Mouse (Mus musculus): ENCODE data around the gene 1700020A23Rik.
A peak's percentile ranks its signal among the peaks of the same experiment; 100 is the strongest.
"Not testable (repeated sequence)": the region's sequence is repeated elsewhere in the genome, so short reads cannot be mapped to it uniquely, and the experiment has no call there.

Gene 1700020A23Rik

DNA sequence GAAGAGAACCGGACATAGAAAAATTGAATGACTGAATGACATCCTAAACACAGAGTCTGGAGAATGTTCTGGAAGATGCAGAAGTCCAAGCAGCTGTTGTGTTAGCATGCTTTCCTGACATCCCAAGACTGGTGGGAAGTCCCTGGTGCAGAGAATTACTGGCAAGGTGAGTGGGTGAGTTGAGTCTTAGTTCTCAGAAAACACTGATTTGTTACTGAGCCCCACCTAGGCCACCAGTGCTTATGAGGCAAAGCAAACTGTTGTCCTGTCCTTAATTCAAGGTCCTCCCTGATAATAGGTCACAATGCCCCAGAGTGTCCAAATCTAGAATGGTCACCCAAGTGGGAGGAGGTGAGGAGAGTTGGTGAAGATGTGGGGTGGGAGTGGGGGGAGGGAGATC is at the start of gene 1700020A23Rik, which contains the start of gene Gm28372:
Gene 1700020A23Rik (plus strand): TSS at position 321 of the 400 bp plus-strand sequence.
Gene Gm28372 (plus strand): TSS at position 301 of the 400 bp plus-strand sequence.
- no peak for DNase-seq (ENCODE audit: low spot score in 2 of 2)

GRCm38 (mm10) chr2:130357551-130357950 is 47.5 kb upstream of the 1700020A23Rik start:
- no peak for DNase-seq (ENCODE audit: low spot score in 2 of 2)

DNA sequence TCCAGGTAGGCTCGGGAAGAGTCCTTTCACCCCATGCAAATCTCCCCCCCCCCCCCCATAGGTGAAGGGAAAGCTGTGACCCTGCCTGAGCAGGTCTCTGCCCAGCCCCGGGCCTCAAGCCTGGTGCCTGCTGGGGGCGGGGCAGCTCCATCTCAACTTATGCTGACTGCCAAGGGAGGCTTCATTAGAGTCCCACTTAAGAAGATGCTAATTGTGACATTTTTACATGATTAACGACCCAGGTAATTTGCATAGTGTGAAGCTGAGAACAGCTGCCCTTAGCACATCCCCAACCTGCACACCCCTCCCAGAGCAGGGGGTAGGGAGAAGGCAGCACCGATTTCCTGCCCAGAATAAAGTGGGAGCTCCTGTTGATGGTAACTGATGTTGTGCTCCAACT is 46.2 kb upstream of the 1700020A23Rik start:
- DNase-seq (ENCODE audit: low spot score in 2 of 2): no peak

DNA sequence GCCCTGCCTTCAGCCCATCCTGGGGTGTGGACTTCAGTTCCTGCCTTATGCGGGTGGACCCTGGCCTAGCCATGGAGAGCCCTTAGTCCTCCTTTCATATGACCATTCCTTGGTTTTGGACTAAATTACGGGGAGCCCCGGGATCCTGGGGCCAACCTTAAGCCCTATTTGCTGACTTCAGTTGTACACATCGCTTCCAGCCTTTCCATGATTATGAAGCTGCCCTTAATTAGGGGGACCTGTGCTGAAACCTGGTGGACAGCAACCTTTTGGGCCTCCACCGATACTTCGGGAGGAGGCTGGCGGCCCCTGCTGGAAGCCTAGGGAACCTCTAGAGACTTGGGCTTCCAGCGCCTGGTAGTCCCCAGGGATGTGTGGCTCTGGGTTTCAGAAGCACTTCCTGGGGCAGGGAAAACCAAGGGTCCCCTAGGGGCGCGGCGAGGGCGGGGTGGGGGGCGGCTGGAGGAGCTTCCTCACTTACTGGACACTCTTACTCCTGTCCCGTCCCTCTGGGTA is 42.5 kb upstream of the 1700020A23Rik start:
- peak; percentile 10 to 47 for DNase-seq (ENCODE audit: low spot score in 2 of 2)

DNA sequence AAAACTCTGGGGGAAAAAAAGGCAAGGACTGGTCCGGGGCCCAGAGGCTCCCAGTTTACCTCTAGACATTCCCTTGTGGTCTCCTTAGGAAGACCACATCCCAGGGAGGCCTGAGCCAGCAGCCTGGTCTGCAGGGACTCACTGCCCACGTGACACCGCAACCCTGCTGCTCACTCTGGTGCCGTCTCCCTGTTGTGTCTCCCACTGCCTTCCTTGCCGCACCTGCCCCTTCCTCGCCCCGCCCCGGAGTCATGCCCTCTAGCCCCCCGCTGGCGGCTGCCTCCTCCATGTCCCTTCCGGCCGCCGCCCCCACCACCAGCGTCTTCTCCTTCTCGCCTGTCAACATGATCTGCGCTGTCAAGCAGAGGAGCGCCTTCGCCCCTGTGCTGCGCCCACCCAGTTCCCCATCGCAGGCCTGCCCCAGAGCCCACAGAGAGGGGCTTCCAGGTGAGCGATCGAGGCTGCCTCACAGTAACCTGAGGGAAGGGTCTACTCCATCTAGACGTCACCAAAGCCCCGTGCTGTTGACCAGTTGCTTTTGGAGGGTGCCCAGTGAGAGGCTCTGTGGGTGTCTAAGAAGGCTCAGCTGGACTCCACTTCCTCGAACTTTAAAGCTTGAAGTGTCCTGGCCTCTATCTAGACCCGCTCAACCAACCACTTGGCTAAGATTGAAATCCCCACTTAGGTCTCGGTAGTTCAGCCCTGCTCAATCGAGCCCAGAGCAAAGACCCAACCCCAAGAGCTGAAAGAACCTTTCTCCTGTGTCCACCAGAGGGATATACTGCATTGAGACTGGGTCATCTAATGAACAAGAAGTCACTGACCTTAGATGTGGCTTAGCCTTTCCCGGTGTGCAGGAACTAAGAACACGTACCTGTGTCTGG is 39.6 kb upstream of the 1700020A23Rik start:
- DNase-seq (ENCODE audit: low spot score in 2 of 2): no peak

- DNase-seq (ENCODE audit: low spot score in 2 of 2): no peak
These were observed 37.7 kb upstream of the 1700020A23Rik start for GRCm38 (mm10) chr2:130367386-130367785.

DNA sequence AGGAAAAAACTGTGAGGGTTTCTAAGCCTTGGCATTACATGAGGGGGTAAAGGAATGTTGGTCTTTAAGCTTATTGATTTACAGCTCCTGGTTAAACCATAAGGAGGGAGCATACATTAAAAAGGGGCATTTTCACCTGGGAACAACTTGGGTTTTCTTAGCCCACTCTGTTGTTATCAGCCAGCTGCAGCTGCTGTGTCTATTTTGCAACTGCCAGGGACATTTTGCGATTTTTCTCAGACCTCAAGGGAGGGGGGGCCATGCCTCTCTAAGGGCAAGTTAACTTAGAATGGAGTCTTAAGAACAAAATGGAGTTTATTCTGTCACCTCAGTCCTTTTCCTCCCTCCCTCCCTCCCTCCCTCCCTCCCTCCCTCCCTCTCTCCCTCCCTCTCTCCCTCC is 32.0 kb upstream of the 1700020A23Rik start:
- DNase-seq (ENCODE audit: low spot score in 2 of 2): not testable (repeated sequence)

DNA sequence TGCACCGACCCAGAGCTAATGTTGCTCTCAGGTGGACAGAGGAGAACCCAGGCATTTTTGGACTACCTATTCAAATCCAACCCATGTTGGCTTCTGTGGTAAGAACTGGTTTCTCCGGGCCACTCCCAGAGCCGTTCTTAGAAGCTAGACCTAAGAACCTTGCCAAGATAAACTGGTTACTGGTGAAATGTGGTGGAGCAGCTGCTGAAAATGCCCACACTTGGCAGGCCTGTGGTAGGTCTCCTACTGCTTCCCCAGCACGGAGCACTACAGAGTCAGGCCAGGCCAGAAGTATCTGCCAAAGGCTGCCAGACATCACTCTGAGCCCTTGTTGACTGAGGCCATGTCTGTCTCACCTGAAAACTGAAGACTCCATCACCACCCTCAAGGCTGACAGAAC is 30.1 kb upstream of the 1700020A23Rik start:
- DNase-seq (ENCODE audit: low spot score in 2 of 2): no peak

- no peak for DNase-seq (ENCODE audit: low spot score in 2 of 2)
These were observed 21.9 kb upstream of the 1700020A23Rik start for GRCm38 (mm10) chr2:130383205-130383604.

GRCm38 (mm10) chr2:130383895-130384294 is 21.2 kb upstream of the 1700020A23Rik start:
- DNase-seq (ENCODE audit: low spot score in 2 of 2): no peak

DNA sequence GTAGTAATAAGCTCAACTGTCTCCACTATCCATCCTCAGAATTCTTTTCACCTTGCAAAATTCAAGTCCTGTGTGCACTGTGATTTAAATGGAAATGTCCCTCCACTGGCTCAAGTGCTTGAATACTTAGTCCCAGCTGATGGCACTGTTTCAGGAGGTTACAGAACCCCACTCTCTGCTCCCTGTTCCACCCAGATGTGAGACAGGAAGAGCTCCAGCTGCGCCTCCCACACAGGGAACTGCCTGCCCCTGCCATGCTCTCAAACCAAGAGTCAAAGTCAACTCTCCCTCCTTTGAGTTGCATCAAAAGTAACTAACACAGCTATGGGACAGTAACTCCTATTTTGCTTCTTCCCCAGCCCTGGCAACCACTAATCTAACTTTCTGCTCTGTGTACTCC is 18.8 kb upstream of the 1700020A23Rik start:
- no peak for DNase-seq (ENCODE audit: low spot score in 2 of 2)

- no peak for DNase-seq (ENCODE audit: low spot score in 2 of 2)
These were observed 16.3 kb upstream of the 1700020A23Rik start for GRCm38 (mm10) chr2:130388796-130389195.

- DNase-seq (ENCODE audit: low spot score in 2 of 2): no peak
These were observed 13.9 kb upstream of the 1700020A23Rik start for GRCm38 (mm10) chr2:130390993-130391625.

DNA sequence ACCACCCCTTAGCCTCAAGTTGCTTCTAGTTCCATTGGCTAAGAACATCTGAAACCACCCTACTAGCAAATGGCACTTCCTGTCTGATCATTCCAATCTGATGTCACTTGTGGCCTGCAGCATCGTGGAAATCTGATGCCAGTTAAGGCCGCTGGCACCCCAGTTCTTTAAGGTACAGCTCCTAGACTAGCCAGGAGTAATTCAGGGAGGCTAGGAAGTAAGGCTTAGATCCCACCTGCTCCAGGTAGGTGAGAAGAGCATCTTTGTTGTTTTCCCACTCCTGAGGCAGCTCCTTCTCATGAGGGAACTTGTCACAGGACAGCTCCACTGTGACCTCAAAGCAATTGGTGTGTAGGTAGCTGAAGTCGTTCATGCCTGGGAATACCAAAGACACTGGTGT is 12.2 kb upstream of the 1700020A23Rik start:
- DNase-seq (ENCODE audit: low spot score in 2 of 2): no peak

DNA sequence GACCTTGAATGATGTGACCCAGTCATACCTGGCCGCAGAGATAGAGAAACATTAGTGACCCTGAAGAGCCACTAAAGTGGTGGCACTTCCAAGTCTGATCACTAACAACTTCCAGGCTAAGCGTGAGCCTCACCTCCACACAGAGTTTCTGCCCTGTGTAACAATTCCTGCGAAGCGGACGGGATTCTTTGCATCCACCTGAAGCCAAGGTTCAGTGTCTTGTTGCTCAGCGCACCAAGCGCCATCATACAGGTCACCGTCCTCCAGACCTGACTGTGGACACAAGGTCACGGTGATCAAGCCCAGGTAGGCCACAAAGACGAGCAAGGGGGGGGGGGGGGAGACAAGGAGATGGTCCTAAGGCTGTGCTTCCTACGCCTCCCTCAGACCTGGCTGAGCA is 9.4 kb upstream of the 1700020A23Rik start:
- DNase-seq (ENCODE audit: low spot score in 2 of 2): no peak

DNA sequence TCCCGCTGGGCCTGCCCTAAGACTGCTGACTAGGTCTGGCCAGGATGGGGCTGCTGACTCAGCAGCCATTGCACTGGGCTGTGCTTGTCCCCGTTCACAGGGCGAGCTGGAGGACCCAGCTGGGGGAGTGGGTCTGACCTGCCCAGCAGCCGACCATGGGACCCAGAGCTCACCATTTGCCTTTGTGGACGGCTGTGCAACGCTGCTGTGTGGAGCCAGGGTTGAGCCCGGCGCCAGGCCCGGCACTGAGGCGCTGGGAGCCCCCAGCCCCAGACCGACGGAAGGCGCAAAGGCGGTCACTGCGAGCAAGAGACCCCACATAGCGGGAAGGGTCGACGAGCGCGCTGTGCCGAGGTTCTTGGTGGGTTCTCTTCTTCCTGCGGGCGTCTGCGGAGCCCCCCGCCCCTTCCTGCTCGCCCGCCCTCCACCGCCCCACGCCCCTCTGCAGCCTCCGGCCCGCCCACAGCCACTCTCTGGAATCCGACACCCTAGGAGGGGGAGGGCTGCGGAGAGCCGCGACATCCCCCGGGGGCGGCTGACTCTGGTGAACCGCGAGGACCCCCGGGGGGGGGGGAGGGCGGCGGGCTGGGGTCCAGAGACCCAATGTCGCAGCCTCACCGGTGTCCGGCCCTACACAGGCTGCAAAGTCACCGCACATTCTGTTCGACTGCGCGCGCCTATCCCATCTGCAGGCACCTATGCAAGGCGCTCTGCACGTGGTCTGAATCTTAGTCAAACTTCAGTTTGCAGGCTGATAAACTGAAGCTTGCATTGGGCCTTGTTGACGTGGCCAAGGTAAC is 7.7 kb upstream of the 1700020A23Rik start, which contains the start of gene Cpxm1:
Gene Cpxm1 (minus strand): TSS at position 389 of the 800 bp plus-strand sequence.
- DNase-seq (ENCODE audit: low spot score in 2 of 2): no peak

- peak in 1 of 2 experiments; percentile 47 for DNase-seq (ENCODE audit: low spot score in 2 of 2)
These were observed 7.0 kb upstream of the 1700020A23Rik start for GRCm38 (mm10) chr2:130398091-130398490.

DNA sequence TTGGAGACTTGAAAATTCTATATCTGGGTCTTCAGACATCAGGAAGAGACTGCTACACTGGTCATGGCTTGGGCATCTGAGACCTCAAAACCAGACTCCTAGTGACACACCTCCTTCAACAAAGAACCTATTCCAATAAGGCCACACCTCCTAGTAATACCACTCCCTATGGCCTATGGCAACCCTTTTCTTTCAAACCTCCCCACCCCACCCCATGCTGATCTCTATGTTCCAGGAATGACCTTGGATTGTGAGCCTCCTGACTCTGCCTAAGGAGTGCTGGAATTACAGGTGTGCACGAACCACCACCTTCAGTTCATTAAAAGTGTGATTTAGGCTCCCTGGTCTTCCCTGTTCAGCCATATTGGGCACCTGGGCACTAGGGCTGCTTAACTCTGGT is 5.0 kb upstream of the 1700020A23Rik start:
- DNase-seq (ENCODE audit: low spot score in 2 of 2): no peak

GRCm38 (mm10) chr2:130401891-130402290 is 3.2 kb upstream of the 1700020A23Rik start:
- no peak for DNase-seq (ENCODE audit: low spot score in 2 of 2)

- DNase-seq (ENCODE audit: low spot score in 2 of 2): no peak
These were observed 1.1 kb downstream of the 1700020A23Rik start, which contains the start of gene Tmem239 for GRCm38 (mm10) chr2:130406178-130406577. Tmem239 (plus strand) TSS chr2:130406478.

- no peak for DNase-seq (ENCODE audit: low spot score in 2 of 2)
These were observed 3.1 kb downstream of the 1700020A23Rik start for GRCm38 (mm10) chr2:130408194-130408593.

Measured in urinary bladder, adult 18-20 months (tissue).